Mouse (Mus musculus) brain, embryonic 14.5 days (tissue): ENCODE measurements at regions not wholly inside any gene's neighbourhood (a gene's known extent, or its start where the extent isn't known, plus 50 kb on each side); places are given as distances from the start of the nearest gene placed in this dataset.

Source experiments
- DNase-seq: peaks from one replicate; pipeline ENCODE4 v3.0.0-alpha.2; 2011; ENCODE audit warnings: low read depth
- CTCF ChIP-seq: fragments of 200-500 bp; IDR thresholded peaks from 2 replicates; pipeline ENCODE4 v1.5.1; 2012; ENCODE audit warnings: inconsistent platforms, mild to moderate bottlenecking, moderate library complexity, borderline replicate concordance; ENCODE audit not compliant: insufficient read depth, insufficient read length; ENCODE audit errors: extremely low read depth
- POLR2A ChIP-seq: fragments of 200-500 bp; IDR thresholded peaks from 2 replicates; pipeline ENCODE4 v1.6.1; 2012; ENCODE audit warnings: mild to moderate bottlenecking, inconsistent platforms, borderline replicate concordance; ENCODE audit not compliant: poor library complexity, insufficient read depth, insufficient read length, severe bottlenecking; ENCODE audit errors: extremely low read depth

GRCm38 (mm10) chr8:100796628-100797027 is 1380.4 kb upstream of the Cdh8 start:
- peak; percentile 17 for DNase-seq
- TF ChIP-seq CTCF = no peak
- no peak for TF ChIP-seq POLR2A

DNA sequence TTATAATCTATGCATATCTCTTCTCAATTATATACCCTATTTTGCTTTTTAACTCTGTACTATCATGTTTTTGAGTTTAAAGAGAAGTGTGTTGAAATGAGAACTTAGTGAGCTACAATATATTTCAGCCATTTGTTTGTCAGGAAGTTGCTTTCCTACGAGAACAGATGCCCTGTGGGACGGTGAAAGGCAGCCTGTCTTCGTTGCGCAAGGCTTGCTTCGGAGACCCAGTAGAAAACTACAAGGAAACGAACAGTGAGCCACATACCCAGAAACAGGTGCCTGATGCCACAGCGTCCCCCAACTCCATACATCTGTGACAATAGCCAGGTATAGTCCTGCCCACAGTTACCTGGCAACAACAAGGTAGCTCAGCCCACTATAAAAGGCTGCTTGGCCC is 1377.7 kb upstream of the Cdh8 start:
- TF ChIP-seq CTCF = no peak
- TF ChIP-seq POLR2A = no peak
- DNase-seq = no peak

DNA sequence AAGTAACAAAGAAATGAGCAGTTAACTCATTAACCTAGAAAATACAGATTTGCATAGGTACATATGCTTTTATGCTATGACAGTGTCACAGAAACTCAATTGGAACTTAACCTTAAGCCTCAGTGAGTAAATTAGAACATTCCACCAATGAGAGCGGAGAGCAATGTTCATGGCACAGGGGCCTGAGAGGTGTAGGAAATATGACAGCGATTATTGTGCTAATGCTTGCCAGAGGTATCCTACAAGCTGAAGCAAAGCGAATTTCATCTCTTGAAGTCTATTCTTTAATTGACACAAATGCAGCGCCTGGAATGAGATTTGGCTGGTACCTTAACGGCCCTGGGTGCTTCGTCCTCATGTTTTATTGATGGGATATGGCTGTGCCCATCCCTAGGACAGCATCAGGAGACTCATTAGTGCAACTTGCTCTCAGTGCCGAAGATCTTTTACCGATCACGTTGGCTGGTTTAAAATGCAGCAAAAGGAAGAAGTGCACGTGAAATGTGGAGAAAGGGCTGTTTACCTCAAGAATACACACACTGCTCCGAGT is 1374.4 kb upstream of the Cdh8 start:
- DNase-seq = peak; percentile 79

DNA sequence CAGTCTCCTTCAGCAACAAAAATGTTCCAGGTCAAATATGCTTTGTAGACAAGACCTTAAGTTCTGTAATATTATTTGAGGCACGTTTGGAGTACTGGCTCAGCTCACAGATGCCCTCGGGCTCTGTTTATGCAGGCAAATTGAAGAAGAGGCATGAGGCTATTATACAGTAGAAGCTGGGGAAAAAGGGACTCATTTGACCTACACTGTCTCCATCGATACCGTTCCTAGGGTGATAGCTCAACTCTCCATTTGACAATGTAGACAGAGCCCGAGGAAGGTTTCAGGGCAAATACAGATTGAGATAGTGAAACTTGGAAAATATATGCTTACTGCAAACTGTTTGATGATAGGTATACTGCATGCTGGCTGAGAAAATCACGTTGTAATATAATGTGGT is 1371.9 kb upstream of the Cdh8 start:
- TF ChIP-seq POLR2A = no peak
- TF ChIP-seq CTCF = no peak
- peak; percentile 48 for DNase-seq

More for the DNA sequence above, 1374.4 kb upstream of the Cdh8 start:
- no peak for TF ChIP-seq CTCF
- TF ChIP-seq POLR2A = no peak

GRCm38 (mm10) chr8:100772742-100773370 is 1356.6 kb upstream of the Cdh8 start:
- peak; percentile 90 for TF ChIP-seq CTCF
- no peak for TF ChIP-seq POLR2A
- peak; percentile 86 for DNase-seq

DNA sequence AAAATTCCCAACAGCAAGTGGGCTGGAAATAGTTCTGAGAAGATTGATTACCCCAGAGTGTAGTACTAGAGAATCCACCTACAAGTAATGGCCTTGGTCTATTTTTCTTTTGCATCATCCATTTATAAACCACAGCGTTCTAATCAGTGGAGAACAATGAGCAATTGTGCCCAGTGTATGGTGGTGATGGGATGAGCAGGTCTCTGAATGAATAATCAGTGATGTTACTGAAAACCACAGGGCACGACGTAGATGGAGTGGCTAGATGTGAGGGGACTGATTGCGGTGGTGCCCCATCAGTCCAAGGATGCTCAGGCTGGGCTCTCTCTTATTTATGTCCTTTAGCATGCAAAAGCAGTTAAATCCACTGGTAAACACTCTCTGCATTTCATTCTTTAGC is 1353.3 kb upstream of the Cdh8 start:
- TF ChIP-seq CTCF = no peak
- no peak for TF ChIP-seq POLR2A
- DNase-seq = peak; percentile 19

DNA sequence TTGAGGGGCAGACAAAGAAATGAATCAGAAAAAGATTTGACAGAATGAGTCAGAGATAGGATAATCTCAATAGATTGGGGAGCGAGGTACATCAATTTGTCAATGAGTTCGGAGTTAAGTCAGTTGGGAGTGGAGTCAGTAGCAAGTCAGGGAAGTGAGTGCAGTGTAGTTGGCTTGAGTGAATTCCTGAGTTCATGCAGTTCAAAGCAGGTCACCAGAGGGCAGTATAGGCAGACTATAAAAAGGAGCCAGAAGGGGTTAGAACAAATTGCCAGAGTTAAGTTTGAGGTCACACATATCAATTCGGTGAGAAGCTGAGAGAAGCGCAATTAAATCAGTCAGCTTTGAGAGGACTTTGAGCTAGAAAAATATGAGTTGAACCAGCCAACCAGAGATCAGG is 1317.7 kb upstream of the Cdh8 start:
- DNase-seq = no peak
- no peak for TF ChIP-seq CTCF
- TF ChIP-seq POLR2A = no peak

- peak; percentile 5 for DNase-seq
- TF ChIP-seq POLR2A (no peak), CTCF (no peak)
Measured at GRCm38 (mm10) chr8:100702365-100702764, 1286.1 kb upstream of the Cdh8 start.

- TF ChIP-seq CTCF (no peak), POLR2A (no peak)
Measured at GRCm38 (mm10) chr8:100695043-100695442, 1278.8 kb upstream of the Cdh8 start.

GRCm38 (mm10) chr8:100678580-100678979 is 1262.3 kb upstream of the Cdh8 start:
- no peak for TF ChIP-seq CTCF
- TF ChIP-seq POLR2A = no peak
- DNase-seq = no peak

More at GRCm38 (mm10) chr8:100695043-100695442, 1278.8 kb upstream of the Cdh8 start:
- DNase-seq = peak; percentile 51
